Mouse (Mus musculus) lung, postnatal 25 days (tissue): ENCODE results near the gene Btbd3.

Experiments
- DNase-seq: peaks from one replicate; pipeline ENCODE4 v3.0.0; 2022; ENCODE audit warnings: low spot score

The Btbd3 gene

GRCm38 (mm10) chr2:138279641-138280040 lies 23.3 kb downstream of the Btbd3 start:
- DNase-seq: no peak

GRCm38 (mm10) chr2:138280225-138280711 lies 23.9 kb downstream of the Btbd3 start:
- no peak for DNase-seq

- DNase-seq: peak; percentile 65
Observed at GRCm38 (mm10) chr2:138281550-138282201, 25.3 kb downstream of the Btbd3 start.

- peak; percentile 41 for DNase-seq
Observed at GRCm38 (mm10) chr2:138283372-138283771, 27.0 kb downstream of the Btbd3 start.

- no peak for DNase-seq
Observed at GRCm38 (mm10) chr2:138283856-138284255, 27.5 kb downstream of the Btbd3 start.

- no peak for DNase-seq
Observed at GRCm38 (mm10) chr2:138285811-138286210, 29.4 kb downstream of the Btbd3 start.

GRCm38 (mm10) chr2:138290154-138290553 lies 33.8 kb downstream of the Btbd3 start:
- DNase-seq: no peak

- DNase-seq: no peak
Observed at GRCm38 (mm10) chr2:138294286-138294685, 37.9 kb downstream of the Btbd3 start.

- DNase-seq: no peak
Observed at GRCm38 (mm10) chr2:138306236-138306635, 49.9 kb downstream of the Btbd3 start.

- DNase-seq: no peak
Observed at GRCm38 (mm10) chr2:138315644-138316043, 59.3 kb downstream of the Btbd3 start.

- no peak for DNase-seq
Observed at GRCm38 (mm10) chr2:138320408-138320807, 64.0 kb downstream of the Btbd3 start.

GRCm38 (mm10) chr2:138321041-138321481 lies 64.7 kb downstream of the Btbd3 start:
- DNase-seq: no peak

GRCm38 (mm10) chr2:138322270-138323114 lies 66.1 kb downstream of the Btbd3 start:
- peak; percentile 24 for DNase-seq

GRCm38 (mm10) chr2:138326367-138326766 lies 70.0 kb downstream of the Btbd3 start:
- no peak for DNase-seq

GRCm38 (mm10) chr2:138334198-138334597 lies 77.8 kb downstream of the Btbd3 start:
- DNase-seq: peak; percentile 31

GRCm38 (mm10) chr2:138337886-138338494 lies 81.6 kb downstream of the Btbd3 start:
- DNase-seq: no peak

GRCm38 (mm10) chr2:138338524-138338923 lies 82.2 kb downstream of the Btbd3 start:
- no peak for DNase-seq

GRCm38 (mm10) chr2:138355366-138355765 lies 99.0 kb downstream of the Btbd3 start:
- DNase-seq: no peak

- DNase-seq: peak; percentile 73
Observed at GRCm38 (mm10) chr2:138362474-138362873, 106.1 kb downstream of the Btbd3 start.

GRCm38 (mm10) chr2:138365391-138365790 lies 109.0 kb downstream of the Btbd3 start:
- DNase-seq: no peak

GRCm38 (mm10) chr2:138374556-138374955 lies 118.2 kb downstream of the Btbd3 start:
- DNase-seq: no peak

- no peak for DNase-seq
Observed at GRCm38 (mm10) chr2:138378855-138379254, 122.5 kb downstream of the Btbd3 start.

- no peak for DNase-seq
Observed at GRCm38 (mm10) chr2:138384762-138385161, 128.4 kb downstream of the Btbd3 start.
